Mouse (Mus musculus): ENCODE measurements around the gene B3gnt6. TPM values are rescaled to one million over a fixed set of nuclear protein-coding genes. Genes with fewer than 3 reads are reported as not detected.
"Not testable (repeated sequence)": the region's sequence is repeated elsewhere in the genome, so short reads cannot be mapped to it uniquely, and the experiment has no call there.

B3gnt6 gene
- polyA plus RNA-seq, 1 experiment from 2014 or later, result not detected

- H3K9ac ChIP-seq, result no peak overlapping the region
- H3K4me3 ChIP-seq, result no peak overlapping the region
- no peak overlapping the region for H3K4me2 ChIP-seq
- no peaks in the 10 kb centered on the region for H3K36me3 ChIP-seq
- no peaks in the 10 kb centered on the region for H3K9me3 ChIP-seq
- ATAC-seq (ENCODE audit: insufficient number of reproducible peaks, low FRiP score, low TSS enrichment, low read depth), result no peak
- H3K27me3 ChIP-seq, result peaks cover 43% of the 10 kb centered on the region
- peaks cover 19% of the 10 kb centered on the region for H3K4me1 ChIP-seq
- no peak overlapping the region for H3K27ac ChIP-seq
- WGBS, result 87% methylated on average over 1 of the region's 1 CpGs
These were observed 8.7 kb downstream of the B3gnt6 start for GRCm38 (mm10) chr7:98190578-98190977.

DNA sequence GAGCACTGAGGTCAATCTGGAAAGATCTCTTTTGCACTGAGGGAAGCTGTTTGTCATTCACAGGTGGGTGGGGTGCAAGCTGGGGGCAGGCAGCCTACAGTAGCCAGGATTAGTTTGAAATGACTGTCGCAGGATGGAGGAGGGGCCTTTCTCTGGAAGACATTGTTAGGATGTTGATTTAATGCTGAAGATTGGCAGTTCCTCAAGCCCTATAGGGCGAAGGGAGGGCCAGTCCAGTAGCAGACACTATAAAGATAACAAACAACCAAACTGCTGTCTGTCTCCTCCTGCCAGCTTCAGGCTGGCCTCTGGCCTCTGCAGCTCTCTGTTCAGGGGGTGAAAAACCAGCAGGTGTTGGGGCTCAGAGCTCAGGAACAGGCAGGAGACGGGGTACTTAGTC is 9.5 kb downstream of the B3gnt6 start:
- no peak for ATAC-seq (ENCODE audit: insufficient number of reproducible peaks, low FRiP score, low TSS enrichment, low read depth)
- H3K4me2 ChIP-seq, result no peak overlapping the region
- peaks cover 35% of the 10 kb centered on the region for H3K27me3 ChIP-seq
- peaks cover 22% of the 10 kb centered on the region for H3K4me1 ChIP-seq
- no peak overlapping the region for H3K9ac ChIP-seq
- no peak overlapping the region for H3K27ac ChIP-seq
- 46% methylated on average over 3 of the region's 3 CpGs for WGBS
- no peaks in the 10 kb centered on the region for H3K36me3 ChIP-seq
- no peak overlapping the region for H3K4me3 ChIP-seq
- no peaks in the 10 kb centered on the region for H3K9me3 ChIP-seq

GRCm38 (mm10) chr7:98188680-98189079 is 10.6 kb downstream of the B3gnt6 start:
- H3K9ac ChIP-seq, result no peak overlapping the region
- H3K4me3 ChIP-seq, result no peak overlapping the region
- H3K9me3 ChIP-seq, result no peaks in the 10 kb centered on the region
- no peak overlapping the region for H3K4me2 ChIP-seq
- H3K27me3 ChIP-seq, result peaks cover 24% of the 10 kb centered on the region
- no peak for ATAC-seq (ENCODE audit: insufficient number of reproducible peaks, low FRiP score, low TSS enrichment, low read depth)
- H3K27ac ChIP-seq, result no peak overlapping the region
- WGBS, result 80% methylated on average over 2 of the region's 2 CpGs
- peaks cover 13% of the 10 kb centered on the region for H3K4me1 ChIP-seq
- no peaks in the 10 kb centered on the region for H3K36me3 ChIP-seq

DNA sequence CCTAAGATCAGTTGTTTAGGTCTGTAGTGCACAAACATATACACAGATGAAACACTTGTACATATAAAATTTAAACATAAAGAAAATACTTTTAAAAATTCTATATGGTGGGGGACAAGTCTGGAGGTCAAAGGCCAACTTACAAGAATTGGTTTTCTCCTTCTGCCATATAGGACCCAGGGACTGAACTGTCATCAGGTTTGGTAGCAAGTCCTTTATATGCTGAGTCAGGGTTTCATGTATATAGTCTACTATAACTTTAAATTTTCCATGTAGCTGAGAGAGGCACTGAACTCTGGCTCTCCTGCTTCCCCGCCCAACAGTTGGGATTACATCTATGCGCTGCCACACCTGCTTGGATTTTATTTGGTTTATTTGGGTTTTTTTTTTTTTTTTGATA is 11.0 kb downstream of the B3gnt6 start:
- H3K27me3 ChIP-seq, result peaks cover 20% of the 10 kb centered on the region
- no peaks in the 10 kb centered on the region for H3K36me3 ChIP-seq
- WGBS, result 86% methylated on average over 2 of the region's 2 CpGs

DNA sequence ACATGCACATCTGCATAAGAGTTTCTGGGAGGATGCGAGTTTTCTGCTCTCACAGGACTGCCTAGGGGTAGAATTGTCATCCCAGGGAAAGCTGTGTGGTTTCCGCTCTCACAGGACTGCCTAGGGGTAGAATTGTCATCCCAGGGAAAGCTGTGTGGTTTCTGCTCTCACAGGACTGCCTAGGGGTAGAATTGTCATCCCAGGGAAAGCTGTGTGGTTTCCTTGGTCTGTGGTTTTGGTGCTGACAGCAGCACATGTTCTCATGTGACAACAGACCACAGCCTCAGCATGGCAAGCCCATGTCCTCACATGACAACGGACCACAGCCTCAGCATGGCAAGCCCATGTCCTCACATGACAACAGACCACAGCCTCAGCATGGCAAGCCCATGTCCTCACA is 11.9 kb downstream of the B3gnt6 start:
- H3K27me3 ChIP-seq, result peaks cover 11% of the 10 kb centered on the region
- H3K4me1 ChIP-seq; ATAC-seq (ENCODE audit: insufficient number of reproducible peaks, low FRiP score, low TSS enrichment, low read depth); H3K9me3 ChIP-seq; H3K4me3 ChIP-seq; H3K27ac ChIP-seq; H3K36me3 ChIP-seq; H3K4me2 ChIP-seq; H3K9ac ChIP-seq: not testable (repeated sequence)
- 64% methylated on average over 3 of the region's 3 CpGs for WGBS

More for the DNA sequence above, 11.0 kb downstream of the B3gnt6 start:
- H3K4me3 ChIP-seq, result no peak overlapping the region
- H3K9ac ChIP-seq, result no peak overlapping the region
- no peak overlapping the region for H3K27ac ChIP-seq
- peaks cover 9% of the 10 kb centered on the region; the same call in 1 of the 2 replicates for H3K4me1 ChIP-seq
- H3K9me3 ChIP-seq, result no peaks in the 10 kb centered on the region
- no peak overlapping the region for H3K4me2 ChIP-seq
- no peak for ATAC-seq (ENCODE audit: insufficient number of reproducible peaks, low FRiP score, low TSS enrichment, low read depth)

GRCm38 (mm10) chr7:98186637-98187036 is 12.6 kb downstream of the B3gnt6 start:
- Histone ChIP-seq H3K9me3 (no peaks in the 10 kb centered on the region), H3K27me3 (peaks cover 4% of the 10 kb centered on the region; the same call in 1 of the 2 replicates), H3K27ac (no peak overlapping the region), H3K9ac (no peak overlapping the region), H3K4me2 (no peak overlapping the region), H3K4me1 (peaks cover 7% of the 10 kb centered on the region; the same call in 1 of the 2 replicates), H3K4me3 (no peak overlapping the region), H3K36me3 (no peaks in the 10 kb centered on the region)
- WGBS, result 73% methylated on average over 8 of the region's 8 CpGs
- ATAC-seq (ENCODE audit: insufficient number of reproducible peaks, low FRiP score, low TSS enrichment, low read depth), result no peak

GRCm38 (mm10) chr7:98185326-98185725 is 14.0 kb downstream of the B3gnt6 start:
- Histone ChIP-seq H3K27ac (no peak overlapping the region), H3K9ac (no peak overlapping the region), H3K4me2 (no peak overlapping the region), H3K36me3 (no peaks in the 10 kb centered on the region), H3K27me3 (no peaks in the 10 kb centered on the region), H3K9me3 (no peaks in the 10 kb centered on the region), H3K4me1 (peaks cover 7% of the 10 kb centered on the region; the same call in 1 of the 2 replicates), H3K4me3 (no peak overlapping the region)
- WGBS, result 78% methylated on average over 6 of the region's 6 CpGs
- ATAC-seq (ENCODE audit: insufficient number of reproducible peaks, low FRiP score, low TSS enrichment, low read depth), result 0 out of 2 replicates have a peak, but pooled peaks have one; percentile 40

- ATAC-seq (ENCODE audit: insufficient number of reproducible peaks, low FRiP score, low TSS enrichment, low read depth), result peak; percentile 20; the same call in 1 of the 2 replicates
- no peaks in the 10 kb centered on the region for H3K36me3 ChIP-seq
- H3K9me3 ChIP-seq, result no peaks in the 10 kb centered on the region
- H3K4me1 ChIP-seq, result peaks cover 15% of the 10 kb centered on the region
- H3K27me3 ChIP-seq, result no peaks in the 10 kb centered on the region
- H3K4me3 ChIP-seq, result peak overlapping the region; percentile 78
- H3K9ac ChIP-seq, result no peak overlapping the region
- WGBS, result 85% methylated on average over 5 of the region's 5 CpGs
- H3K27ac ChIP-seq, result no peak overlapping the region
- H3K4me2 ChIP-seq, result peak overlapping the region; percentile 79
These were observed 20.6 kb downstream of the B3gnt6 start for GRCm38 (mm10) chr7:98178560-98179231.

DNA sequence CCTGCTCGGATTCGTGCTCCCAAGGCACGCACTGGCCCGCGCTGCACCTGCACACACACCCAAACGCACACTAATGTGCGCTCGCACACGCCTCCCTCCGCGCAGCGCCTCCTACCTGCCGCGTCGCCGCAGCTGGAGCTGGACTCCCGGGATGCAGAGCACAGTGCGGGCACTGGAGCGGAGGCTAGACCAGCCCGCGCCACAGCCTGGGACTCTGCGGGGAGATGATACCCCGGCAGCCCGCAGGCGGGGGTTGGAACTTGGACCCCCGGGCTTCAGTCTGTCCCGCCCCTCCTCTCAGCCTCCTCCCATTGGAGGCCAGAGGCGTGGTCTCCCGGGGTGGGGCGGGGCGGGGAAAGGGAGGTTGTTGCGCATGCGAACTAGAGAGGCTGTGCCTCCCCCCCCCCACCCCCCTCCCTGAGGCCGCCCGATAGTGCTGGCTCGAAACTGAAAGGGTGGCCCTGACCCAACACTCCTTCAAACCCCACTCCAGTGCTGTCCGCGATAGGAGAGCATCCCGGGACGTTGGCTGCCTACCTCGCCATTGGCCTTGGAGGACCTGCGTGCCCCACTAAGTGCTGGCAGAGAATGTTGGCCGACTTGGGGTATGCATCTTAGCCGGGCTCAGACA is 21.2 kb downstream of the B3gnt6 start, which contains the start of gene Capn5:
Capn5 (minus strand) TSS at position 346 of the 631 bp plus-strand sequence.
- Histone ChIP-seq H3K36me3 (no peaks in the 10 kb centered on the region), H3K4me2 (peak within 1 kb of the TSS; percentile 79), H3K27me3 (no peaks in the 10 kb centered on the region), H3K27ac (peak within 1 kb of the TSS; percentile 9; the same call in 1 of the 2 replicates), H3K4me1 (peaks cover 15% of the 10 kb centered on the region), H3K9ac (peak within 1 kb of the TSS; percentile 50), H3K4me3 (peak within 1 kb of the TSS; percentile 78), H3K9me3 (no peaks in the 10 kb centered on the region)
- 2% methylated on average over 36 of the region's 44 CpGs for WGBS
- ATAC-seq (ENCODE audit: insufficient number of reproducible peaks, low FRiP score, low TSS enrichment, low read depth), result peak; percentile 84

GRCm38 (mm10) chr7:98177566-98177928 is 21.7 kb downstream of the B3gnt6 start:
- Histone ChIP-seq H3K9me3 (no peaks in the 10 kb centered on the region), H3K4me3 (peak overlapping the region; percentile 78), H3K27me3 (no peaks in the 10 kb centered on the region), H3K4me2 (peak overlapping the region; percentile 79), H3K4me1 (peaks cover 17% of the 10 kb centered on the region), H3K27ac (no peak overlapping the region), H3K9ac (peak overlapping the region; percentile 50), H3K36me3 (no peaks in the 10 kb centered on the region)
- WGBS, result 9% methylated on average over 9 of the region's 9 CpGs
- ATAC-seq (ENCODE audit: insufficient number of reproducible peaks, low FRiP score, low TSS enrichment, low read depth), result peak; percentile 26; the same call in 1 of the 2 replicates

DNA sequence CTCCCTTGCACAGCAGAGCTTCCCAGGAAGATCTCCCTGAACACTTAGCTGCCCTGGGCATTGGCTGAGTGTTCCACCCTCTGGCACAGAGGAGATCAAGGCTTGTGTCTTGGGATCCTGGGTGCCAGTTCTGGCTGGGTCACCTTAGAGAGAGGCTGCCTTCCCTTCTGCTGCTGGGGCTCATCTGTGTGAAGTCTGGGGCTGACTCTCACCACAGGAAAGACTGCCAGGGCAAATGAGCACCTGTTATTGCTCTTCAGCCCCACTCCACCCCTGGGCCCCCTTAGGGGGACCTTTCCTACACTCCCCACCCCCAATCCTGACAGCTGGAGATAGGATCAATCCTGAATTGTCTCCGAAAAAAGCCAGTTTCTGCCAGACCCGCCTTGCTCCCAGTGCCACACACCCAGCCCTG is 22.2 kb downstream of the B3gnt6 start:
- Histone ChIP-seq H3K27me3 (no peaks in the 10 kb centered on the region), H3K27ac (peak overlapping the region; percentile 9; the same call in 1 of the 2 replicates), H3K9me3 (no peaks in the 10 kb centered on the region), H3K4me1 (peaks cover 20% of the 10 kb centered on the region), H3K9ac (no peak overlapping the region), H3K4me3 (peak overlapping the region; percentile 78), H3K4me2 (peak overlapping the region; percentile 79), H3K36me3 (no peaks in the 10 kb centered on the region)
- WGBS, result 46% methylated on average over 2 of the region's 2 CpGs
- ATAC-seq (ENCODE audit: insufficient number of reproducible peaks, low FRiP score, low TSS enrichment, low read depth), result no peak

Measured in limb, embryonic 15.5 days (tissue).